Mouse (Mus musculus) neutrophil, adult 5-6 weeks (primary cell): ENCODE measurements around the gene Atl2. TPM values are rescaled to one million over a fixed set of nuclear protein-coding genes. Genes with fewer than 3 reads are reported as not detected.

Experiments
- ATAC-seq: fragments of 151-379, 151-347 bp; 2 replicates; pipeline ENCODE4 v1.8.0; 2017; ENCODE audit warnings: mild to moderate bottlenecking, moderate TSS enrichment; ENCODE audit not compliant: insufficient number of reproducible peaks, poor library complexity, low FRiP score, severe bottlenecking; ENCODE audit errors: extremely low read depth
- total RNA-seq: library from RNA; stranded (forward); fragments of 200-1000 nt; gene quantifications from 2 replicates; pipeline ENCODE4 v1.2.3, GENCODE M21; 2017

Gene Atl2
- 32.9 and 36.3 TPM in 2 replicates for total RNA-seq

- peak; percentile 90 for ATAC-seq
Observed at GRCm38 (mm10) chr17:79895911-79896423, at the start of gene Atl2. Atl2 (minus strand) TSS chr17:79896123.

- no peak for ATAC-seq
Observed at GRCm38 (mm10) chr17:79944851-79945250, 48.9 kb upstream of the Atl2 start.

GRCm38 (mm10) chr17:79942418-79942817 lies 46.5 kb upstream of the Atl2 start:
- no peak for ATAC-seq

GRCm38 (mm10) chr17:79939133-79939532 lies 43.2 kb upstream of the Atl2 start:
- no peak for ATAC-seq

GRCm38 (mm10) chr17:79937921-79938601 lies 42.1 kb upstream of the Atl2 start:
- ATAC-seq: no peak

GRCm38 (mm10) chr17:79934370-79934769 lies 38.4 kb upstream of the Atl2 start:
- peak; percentile 55; the same call in 1 of the 2 replicates for ATAC-seq

- no peak for ATAC-seq
Observed at GRCm38 (mm10) chr17:79932676-79933278, 36.9 kb upstream of the Atl2 start.

GRCm38 (mm10) chr17:79927110-79927509 lies 31.2 kb upstream of the Atl2 start:
- no peak for ATAC-seq

- no peak for ATAC-seq
Observed at GRCm38 (mm10) chr17:79926486-79926885, 30.6 kb upstream of the Atl2 start.

- no peak for ATAC-seq
Observed at GRCm38 (mm10) chr17:79925865-79926421, 30.0 kb upstream of the Atl2 start.

GRCm38 (mm10) chr17:79920355-79920754 lies 24.4 kb upstream of the Atl2 start:
- ATAC-seq: no peak

- no peak for ATAC-seq
Observed at GRCm38 (mm10) chr17:79919566-79920350, 23.8 kb upstream of the Atl2 start.

GRCm38 (mm10) chr17:79918484-79919004 lies 22.6 kb upstream of the Atl2 start:
- ATAC-seq: no peak

- ATAC-seq: peak; percentile 36; the same call in 1 of the 2 replicates
Observed at GRCm38 (mm10) chr17:79916996-79917395, 21.1 kb upstream of the Atl2 start.

GRCm38 (mm10) chr17:79912174-79912573 lies 16.3 kb upstream of the Atl2 start:
- ATAC-seq: no peak

- ATAC-seq: no peak
Observed at GRCm38 (mm10) chr17:79911718-79912117, 15.8 kb upstream of the Atl2 start.

- no peak for ATAC-seq
Observed at GRCm38 (mm10) chr17:79909571-79909970, 13.6 kb upstream of the Atl2 start.

- no peak for ATAC-seq
Observed at GRCm38 (mm10) chr17:79907698-79908097, 11.8 kb upstream of the Atl2 start.

- ATAC-seq: no peak
Observed at GRCm38 (mm10) chr17:79906791-79907494, 11.0 kb upstream of the Atl2 start.
